Mouse (Mus musculus): ENCODE results near the gene Ttc7b. TPM values are rescaled to one million over a fixed set of nuclear protein-coding genes. Genes with fewer than 3 reads are reported as not detected.

Ttc7b gene
- total RNA-seq, 1 experiment = 19.0 TPM

- H3K4me1 ChIP-seq (ENCODE audit: control insufficient read depth in 2 of 2, insufficient read depth in 2 of 2, low read length in 2 of 2, poor library complexity in 1 of 2) = no peaks in the 10 kb centered on the region
- H3K9ac ChIP-seq (ENCODE audit: insufficient read depth, low read depth, low read length, poor library complexity, severe bottlenecking) = no peak overlapping the region
- no peak overlapping the region for H3K27ac ChIP-seq (ENCODE audit: insufficient read depth, low read depth, low read length, poor library complexity, severe bottlenecking)
- no peak for DNase-seq (ENCODE audit: low read depth, low spot score)
- peaks cover 4% of the 10 kb centered on the region for H3K36me3 ChIP-seq (ENCODE audit: control insufficient read depth, insufficient read depth, low read length, poor library complexity, severe bottlenecking)
- no peak overlapping the region for H3K4me3 ChIP-seq (ENCODE audit: insufficient read depth in 1 of 2, low read depth in 1 of 2, low read length in 2 of 2, poor library complexity in 1 of 2, severe bottlenecking in 1 of 2)
- no peaks in the 10 kb centered on the region for H3K9me3 ChIP-seq (ENCODE audit: control insufficient read depth, insufficient read depth, low read depth, low read length)
- in situ Hi-C loops (cut with MboI; ENCODE audit: low sequenced_read_pairs in 2 of 2, unreplicated experiment in 2 of 2) = no loop called here
- TF ChIP-seq ZC3H11A (IDR thresholded peaks at IDR 0.05; ENCODE audit: borderline replicate concordance, low read depth, low read length) (no peak), ZNF384 (IDR thresholded peaks at IDR 0.05; ENCODE audit: low read depth, low read length) (no peak), HCFC1 (IDR thresholded peaks at IDR 0.05; ENCODE audit: borderline replicate concordance, insufficient read depth, low read length) (no peak), CHD2 (IDR thresholded peaks at IDR 0.05; ENCODE audit: low read depth, low read length) (no peak), MAFK (IDR thresholded peaks at IDR 0.05; ENCODE audit: insufficient read depth, low read depth, low read length) (no peak)
Observed at GRCm38 (mm10) chr12:100386259-100386658, 134.4 kb downstream of the Ttc7b start.

GRCm38 (mm10) chr12:100382526-100382925 lies 138.1 kb downstream of the Ttc7b start:
- TF ChIP-seq CHD2 (IDR thresholded peaks at IDR 0.05; ENCODE audit: low read depth, low read length) = no peak
- TF ChIP-seq HCFC1 (IDR thresholded peaks at IDR 0.05; ENCODE audit: borderline replicate concordance, insufficient read depth, low read length) = no peak
- TF ChIP-seq ZNF384 (IDR thresholded peaks at IDR 0.05; ENCODE audit: low read depth, low read length) = no peak
- no peak for TF ChIP-seq ZC3H11A (IDR thresholded peaks at IDR 0.05; ENCODE audit: borderline replicate concordance, low read depth, low read length)
- no peak for TF ChIP-seq MAFK (IDR thresholded peaks at IDR 0.05; ENCODE audit: insufficient read depth, low read depth, low read length)
- in situ Hi-C loops (cut with MboI; ENCODE audit: low sequenced_read_pairs in 2 of 2, unreplicated experiment in 2 of 2) = no loop called here
- no peak for DNase-seq (ENCODE audit: low read depth, low spot score)
- no peaks in the 10 kb centered on the region for H3K9me3 ChIP-seq (ENCODE audit: control insufficient read depth, insufficient read depth, low read depth, low read length)
- H3K27ac ChIP-seq (ENCODE audit: insufficient read depth, low read depth, low read length, poor library complexity, severe bottlenecking) = no peak overlapping the region
- no peak overlapping the region for H3K4me3 ChIP-seq (ENCODE audit: insufficient read depth in 1 of 2, low read depth in 1 of 2, low read length in 2 of 2, poor library complexity in 1 of 2, severe bottlenecking in 1 of 2)
- no peak overlapping the region for H3K9ac ChIP-seq (ENCODE audit: insufficient read depth, low read depth, low read length, poor library complexity, severe bottlenecking)
- H3K4me1 ChIP-seq (ENCODE audit: control insufficient read depth in 2 of 2, insufficient read depth in 2 of 2, low read length in 2 of 2, poor library complexity in 1 of 2) = no peaks in the 10 kb centered on the region
- peaks cover 4% of the 10 kb centered on the region for H3K36me3 ChIP-seq (ENCODE audit: control insufficient read depth, insufficient read depth, low read length, poor library complexity, severe bottlenecking)

- Histone ChIP-seq H3K36me3 (ENCODE audit: control insufficient read depth, insufficient read depth, low read length, poor library complexity, severe bottlenecking) (peaks cover 4% of the 10 kb centered on the region), H3K9ac (ENCODE audit: insufficient read depth, low read depth, low read length, poor library complexity, severe bottlenecking) (no peak overlapping the region), H3K4me1 (ENCODE audit: control insufficient read depth in 2 of 2, insufficient read depth in 2 of 2, low read length in 2 of 2, poor library complexity in 1 of 2) (no peaks in the 10 kb centered on the region), H3K4me3 (ENCODE audit: insufficient read depth in 1 of 2, low read depth in 1 of 2, low read length in 2 of 2, poor library complexity in 1 of 2, severe bottlenecking in 1 of 2) (no peak overlapping the region), H3K9me3 (ENCODE audit: control insufficient read depth, insufficient read depth, low read depth, low read length) (no peaks in the 10 kb centered on the region), H3K27ac (ENCODE audit: insufficient read depth, low read depth, low read length, poor library complexity, severe bottlenecking) (no peak overlapping the region)
- in situ Hi-C loops (cut with MboI; ENCODE audit: low sequenced_read_pairs in 2 of 2, unreplicated experiment in 2 of 2) = no loop called here
- no peak for DNase-seq (ENCODE audit: low read depth, low spot score)
- TF ChIP-seq ZNF384 (IDR thresholded peaks at IDR 0.05; ENCODE audit: low read depth, low read length) (no peak), MAFK (IDR thresholded peaks at IDR 0.05; ENCODE audit: insufficient read depth, low read depth, low read length) (no peak), HCFC1 (IDR thresholded peaks at IDR 0.05; ENCODE audit: borderline replicate concordance, insufficient read depth, low read length) (no peak), ZC3H11A (IDR thresholded peaks at IDR 0.05; ENCODE audit: borderline replicate concordance, low read depth, low read length) (no peak), CHD2 (IDR thresholded peaks at IDR 0.05; ENCODE audit: low read depth, low read length) (no peak)
Observed at GRCm38 (mm10) chr12:100381941-100382340, 138.7 kb downstream of the Ttc7b start.

GRCm38 (mm10) chr12:100380697-100381291 lies 139.8 kb downstream of the Ttc7b start:
- Histone ChIP-seq H3K4me1 (ENCODE audit: control insufficient read depth in 2 of 2, insufficient read depth in 2 of 2, low read length in 2 of 2, poor library complexity in 1 of 2) (no peaks in the 10 kb centered on the region), H3K9me3 (ENCODE audit: control insufficient read depth, insufficient read depth, low read depth, low read length) (no peaks in the 10 kb centered on the region), H3K4me3 (ENCODE audit: insufficient read depth in 1 of 2, low read depth in 1 of 2, low read length in 2 of 2, poor library complexity in 1 of 2, severe bottlenecking in 1 of 2) (no peak overlapping the region), H3K36me3 (ENCODE audit: control insufficient read depth, insufficient read depth, low read length, poor library complexity, severe bottlenecking) (peaks cover 6% of the 10 kb centered on the region), H3K9ac (ENCODE audit: insufficient read depth, low read depth, low read length, poor library complexity, severe bottlenecking) (no peak overlapping the region), H3K27ac (ENCODE audit: insufficient read depth, low read depth, low read length, poor library complexity, severe bottlenecking) (no peak overlapping the region)
- DNase-seq (ENCODE audit: low read depth, low spot score) = no peak
- TF ChIP-seq MAFK (IDR thresholded peaks at IDR 0.05; ENCODE audit: insufficient read depth, low read depth, low read length) = no peak
- no peak for TF ChIP-seq ZNF384 (IDR thresholded peaks at IDR 0.05; ENCODE audit: low read depth, low read length)
- no peak for TF ChIP-seq HCFC1 (IDR thresholded peaks at IDR 0.05; ENCODE audit: borderline replicate concordance, insufficient read depth, low read length)
- TF ChIP-seq ZC3H11A (IDR thresholded peaks at IDR 0.05; ENCODE audit: borderline replicate concordance, low read depth, low read length) = no peak
- TF ChIP-seq CHD2 (IDR thresholded peaks at IDR 0.05; ENCODE audit: low read depth, low read length) = no peak
- in situ Hi-C loops (cut with MboI; ENCODE audit: low sequenced_read_pairs in 2 of 2, unreplicated experiment in 2 of 2) = no loop called here
